ENCODE assay signal across 8 mouse cellular contexts in genomic region chr17:29356882-29357281, GRCm38 (mm10). TPM values are rescaled to one million over a fixed set of nuclear protein-coding genes. Genes with fewer than 3 reads are reported as not detected.
DNase-seq lines count a peak whose midpoint lies in the region; ATAC-seq and TF ChIP-seq lines count a peak whose summit lies in the region.

No protein-coding gene starts in this region.

- H3K4me2 ChIP-seq in embryonic facial prominence, embryonic 11.5 days (ENCODE audit: low read depth, low read length), result peak overlapping the region; percentile 54
- peak overlapping the region; percentile 48 for H3K4me2 ChIP-seq in hindbrain, postnatal 0 days (ENCODE audit: low read depth, low read length)
- peak overlapping the region; percentile 78 for H3K4me2 ChIP-seq in midbrain, embryonic 16.5 days (ENCODE audit: low read length)

- ATAC-seq in embryonic facial prominence, embryonic 11.5 days (replicated peaks; ENCODE audit: insufficient number of reproducible peaks, low FRiP score, low TSS enrichment, low read depth), result peak; percentile 60
- peak; percentile 42 for ATAC-seq in hindbrain, postnatal 0 days
- peak; percentile 62; the same call in 1 of the 2 replicates for ATAC-seq in midbrain, embryonic 16.5 days

- TF ChIP-seq CTCF in kidney, adult 2 months (conservative IDR thresholded peaks at IDR 0.05; ENCODE audit: insufficient read depth, insufficient read length, low read depth, low read length), result no peak
- TF ChIP-seq CTCF in hindbrain, postnatal 0 days (IDR thresholded peaks at IDR 0.05; ENCODE audit: low read depth), result no peak

- H3K4me1 ChIP-seq in kidney, adult 2 months (ENCODE audit: control insufficient read depth, insufficient read depth, low read length), result peaks cover 19% of the 10 kb centered on the region
- H3K4me1 ChIP-seq in embryonic facial prominence, embryonic 11.5 days (ENCODE audit: control insufficient read depth, insufficient read depth, low read length), result peaks cover 8% of the 10 kb centered on the region
- peaks cover 18% of the 10 kb centered on the region for H3K4me1 ChIP-seq in hindbrain, postnatal 0 days (ENCODE audit: insufficient read depth, low read length)
- H3K4me1 ChIP-seq in midbrain, embryonic 16.5 days (ENCODE audit: control insufficient read depth, insufficient read depth, low read length), result peaks cover 28% of the 10 kb centered on the region

- H3K9me3 ChIP-seq in embryonic facial prominence, embryonic 11.5 days (replicated peaks; ENCODE audit: control insufficient read depth, low read length), result no peaks in the 10 kb centered on the region
- H3K9me3 ChIP-seq in hindbrain, postnatal 0 days (ENCODE audit: low read length), result no peaks in the 10 kb centered on the region
- H3K9me3 ChIP-seq in midbrain, embryonic 16.5 days (replicated peaks; ENCODE audit: control insufficient read depth, low read length, poor library complexity, severe bottlenecking), result no peaks in the 10 kb centered on the region

- no peak for DNase-seq in kidney, adult 2 months
- DNase-seq in kidney, postnatal 14 days, result no peak
- DNase-seq in embryonic facial prominence, embryonic 11.5 days (ENCODE audit: low spot score), result no peak
- no peak for DNase-seq in hindbrain, postnatal 0 days (ENCODE audit: low spot score)
- no peak for DNase-seq in right cerebral cortex, postnatal 4 days
- no peak for DNase-seq in ovary, postnatal 36 days (ENCODE audit: low spot score)
- DNase-seq in kidney, adult 18-20 months, result no peak

- H3K36me3 ChIP-seq in kidney, adult 2 months (ENCODE audit: control insufficient read depth, insufficient read depth, low read length), result no peaks in the 10 kb centered on the region
- no peaks in the 10 kb centered on the region for H3K36me3 ChIP-seq in embryonic facial prominence, embryonic 11.5 days (replicated peaks; ENCODE audit: control insufficient read depth, insufficient read depth, low read depth, low read length)
- H3K36me3 ChIP-seq in hindbrain, postnatal 0 days (ENCODE audit: insufficient read depth, low read length), result no peaks in the 10 kb centered on the region
- no peaks in the 10 kb centered on the region for H3K36me3 ChIP-seq in midbrain, embryonic 16.5 days (ENCODE audit: control insufficient read depth, insufficient read depth, low read length)

- no peaks in the 10 kb centered on the region for H3K27me3 ChIP-seq in kidney, adult 2 months (replicated peaks; ENCODE audit: control insufficient read depth, insufficient read depth, low read length)
- no peaks in the 10 kb centered on the region for H3K27me3 ChIP-seq in embryonic facial prominence, embryonic 11.5 days (ENCODE audit: control insufficient read depth, insufficient read depth, low read length)
- no peaks in the 10 kb centered on the region for H3K27me3 ChIP-seq in hindbrain, postnatal 0 days (ENCODE audit: insufficient read depth, low read length)
- no peaks in the 10 kb centered on the region for H3K27me3 ChIP-seq in midbrain, embryonic 16.5 days (ENCODE audit: control insufficient read depth, insufficient read depth, low read depth, low read length)

- H3K9ac ChIP-seq in embryonic facial prominence, embryonic 11.5 days (replicated peaks; ENCODE audit: low read length), result peak overlapping the region; percentile 51
- peak overlapping the region; percentile 24 for H3K9ac ChIP-seq in hindbrain, postnatal 0 days (replicated peaks; ENCODE audit: low read length)
- peak overlapping the region; percentile 74 for H3K9ac ChIP-seq in midbrain, embryonic 16.5 days (ENCODE audit: low read depth, low read length)

- peak overlapping the region; percentile 30; the same call in 1 of the 2 replicates for H3K4me3 ChIP-seq in kidney, adult 2 months (ENCODE audit: insufficient read depth, low read depth, low read length)
- peak overlapping the region; percentile 21; the same call in 1 of the 2 replicates for H3K4me3 ChIP-seq in embryonic facial prominence, embryonic 11.5 days (ENCODE audit: low read depth, low read length)
- H3K4me3 ChIP-seq in hindbrain, postnatal 0 days (ENCODE audit: low read length), result peak overlapping the region; percentile 6
- peak overlapping the region; percentile 40 for H3K4me3 ChIP-seq in midbrain, embryonic 16.5 days (ENCODE audit: low read depth, low read length)

- no peak overlapping the region for H3K27ac ChIP-seq in kidney, adult 2 months (ENCODE audit: insufficient read depth, low read depth, low read length)
- peak overlapping the region; percentile 90; the same call in 1 of the 2 replicates for H3K27ac ChIP-seq in embryonic facial prominence, embryonic 11.5 days (replicated peaks; ENCODE audit: low read depth, low read length)
- peak overlapping the region; percentile 95 for H3K27ac ChIP-seq in hindbrain, postnatal 0 days
- H3K27ac ChIP-seq in midbrain, embryonic 16.5 days (ENCODE audit: low read length), result peak overlapping the region; percentile 99

- TF ChIP-seq POLR2A in kidney, adult 2 months (IDR thresholded peaks at IDR 0.05; ENCODE audit: low read depth, low read length), result no peak

- WGBS in kidney, adult 2 months, result 31% methylated on average over 9 of the region's 9 CpGs
- 8% methylated on average over 9 of the region's 9 CpGs for WGBS in embryonic facial prominence, embryonic 11.5 days
- WGBS in hindbrain, postnatal 0 days, result 2% methylated on average over 9 of the region's 9 CpGs
- WGBS in midbrain, embryonic 16.5 days, result 4% methylated on average over 9 of the region's 9 CpGs

RNA-seq across cellular contexts. Expression of gene Fgd2, which starts 3.8 kb away (rescaled TPM):
- 10.1 and 11.4 TPM in 2 replicates for polyA plus RNA-seq in kidney, adult 2 months (2012; rRNA removed)
- polyA plus RNA-seq in embryonic facial prominence, embryonic 11.5 days (2014; fragmentation: Nextera tagmentation; extraction: Ambion mirVana), result 7.0 and 8.6 TPM in 2 replicates
- total RNA-seq in hindbrain, postnatal 0 days (2014; rRNA removed), result 14.7 and 19.1 TPM in 2 replicates
- polyA plus RNA-seq in hindbrain, postnatal 0 days (2015; fragmentation: Nextera tagmentation; extraction: Ambion mirVana), result 10.3 and 10.9 TPM in 2 replicates
- polyA plus RNA-seq in midbrain, embryonic 16.5 days (2015; fragmentation: Nextera tagmentation; extraction: Ambion mirVana), result 8.6 and 12.7 TPM in 2 replicates

RNA-seq across cellular contexts. Expression of gene Mtch1, which starts 9.1 kb away (rescaled TPM):
- 375 and 393 TPM in 2 replicates for polyA plus RNA-seq in kidney, adult 2 months (2012; rRNA removed)
- 370 and 382 TPM in 2 replicates for polyA plus RNA-seq in embryonic facial prominence, embryonic 11.5 days (2014; fragmentation: Nextera tagmentation; extraction: Ambion mirVana)
- 622 and 633 TPM in 2 replicates for total RNA-seq in hindbrain, postnatal 0 days (2014; rRNA removed)
- 464 and 500 TPM in 2 replicates for polyA plus RNA-seq in hindbrain, postnatal 0 days (2015; fragmentation: Nextera tagmentation; extraction: Ambion mirVana)
- polyA plus RNA-seq in midbrain, embryonic 16.5 days (2015; fragmentation: Nextera tagmentation; extraction: Ambion mirVana), result 463 and 470 TPM in 2 replicates

RNA-seq across cellular contexts. Expression of gene Pi16, which starts 39.4 kb away (rescaled TPM):
- 18.4 and 22.2 TPM in 2 replicates for polyA plus RNA-seq in kidney, adult 2 months (2012; rRNA removed)
- polyA plus RNA-seq in embryonic facial prominence, embryonic 11.5 days (2014; fragmentation: Nextera tagmentation; extraction: Ambion mirVana), result 0.32 and 0.56 TPM in 2 replicates
- 2.3 and 2.8 TPM in 2 replicates for total RNA-seq in hindbrain, postnatal 0 days (2014; rRNA removed)
- polyA plus RNA-seq in hindbrain, postnatal 0 days (2015; fragmentation: Nextera tagmentation; extraction: Ambion mirVana), result 1.7 and 2.3 TPM in 2 replicates
- polyA plus RNA-seq in midbrain, embryonic 16.5 days (2015; fragmentation: Nextera tagmentation; extraction: Ambion mirVana), result 3.3 and 4.4 TPM in 2 replicates

Comparison
In these comparisons a context has a peak if more than half of its experiments do, and no peak if none do; other contexts are left out.
1. H3K9ac ChIP-seq: peak in every context shown above with its lines; median percentile 74 in midbrain, embryonic 16.5 days; 51 in embryonic facial prominence, embryonic 11.5 days; 24 in hindbrain, postnatal 0 days.